Mouse (Mus musculus) kidney, embryonic 16.5 days (tissue): Measurements from ENCODE around the gene B4galnt4. TPM values are rescaled to one million over a fixed set of nuclear protein-coding genes. Genes with fewer than 3 reads are reported as not detected.

Source experiments
- ATAC-seq: fragments of 200-750 bp; cut with Nextera tagmentation; 2 replicates; pipeline ENCODE4 v1.8.0; 2017; ENCODE audit warnings: moderate TSS enrichment; ENCODE audit not compliant: low FRiP score, low TSS enrichment
- H3K27ac ChIP-seq: fragments of 300-500 bp; sonication (generic); 2 replicates; pipeline ENCODE4 v1.5.1; 2014; ENCODE audit warnings: low read length
- H3K27me3 ChIP-seq: fragments of 300-500 bp; sonication (generic); 2 replicates; pipeline ENCODE4 v1.6.1; 2014; ENCODE audit warnings: low read length, control low read depth, mixed read lengths; ENCODE audit not compliant: insufficient read depth
- H3K36me3 ChIP-seq: fragments of 300-500 bp; sonication (generic); 2 replicates; pipeline ENCODE4 v1.6.1; 2014; ENCODE audit warnings: low read length, control low read depth, mixed read lengths; ENCODE audit not compliant: insufficient read depth
- H3K4me1 ChIP-seq: fragments of 300-500 bp; sonication (generic); 2 replicates; pipeline ENCODE4 v1.6.1; 2014; ENCODE audit warnings: low read length, control low read depth, mixed read lengths; ENCODE audit not compliant: insufficient read depth
- H3K4me2 ChIP-seq: fragments of 300-500 bp; sonication (generic); replicated peaks from 2 replicates; pipeline ENCODE4 v1.6.1; 2014; ENCODE audit warnings: low read depth, low read length
- H3K4me3 ChIP-seq: fragments of 300-500 bp; sonication (generic); 2 replicates; pipeline ENCODE4 v1.5.1; 2014; ENCODE audit warnings: mild to moderate bottlenecking, low read length
- H3K9ac ChIP-seq: fragments of 300-500 bp; sonication (generic); replicated peaks from 2 replicates; pipeline ENCODE4 v1.6.1; 2014; ENCODE audit warnings: low read length
- H3K9me3 ChIP-seq: fragments of 300-500 bp; sonication (generic); 2 replicates; pipeline ENCODE4 v1.6.1; 2016; ENCODE audit warnings: low read length, control low read depth
- WGBS: fragments of 180-500 bp; shearing (Covaris S2); extraction: QIAGEN DNeasy Blood & Tissue Kit; methylation state at CpG from one replicate; pipeline ENCODE4 v1.1.7; 2014; 5-methylcytosine and 5-hydroxymethylcytosine counted together
- polyA plus RNA-seq: library from polyadenylated mRNA; unstranded; fragments of >200 nt; fragmentation: Nextera tagmentation; extraction: Ambion mirVana; gene quantifications from 2 replicates; pipeline ENCODE4 v1.2.1, GENCODE M21; 2015

The B4galnt4 gene
- polyA plus RNA-seq, 1 experiment from 2014 or later: 13.9 TPM

GRCm38 (mm10) chr7:141056976-141057375 lies 3.9 kb upstream of the B4galnt4 start:
- H3K4me3 ChIP-seq: no peak overlapping the region
- no peak overlapping the region for H3K9ac ChIP-seq
- no peak for ATAC-seq
- WGBS: 87% methylated on average over 6 of the region's 6 CpGs
- no peaks in the 10 kb centered on the region for H3K36me3 ChIP-seq
- no peaks in the 10 kb centered on the region for H3K27me3 ChIP-seq
- no peak overlapping the region for H3K4me2 ChIP-seq
- no peak overlapping the region for H3K27ac ChIP-seq
- peaks cover 10% of the 10 kb centered on the region; the same call in 1 of the 2 replicates for H3K4me1 ChIP-seq
- no peaks in the 10 kb centered on the region for H3K9me3 ChIP-seq

GRCm38 (mm10) chr7:141057541-141057940 lies 3.4 kb upstream of the B4galnt4 start:
- Histone ChIP-seq H3K4me2 (no peak overlapping the region), H3K36me3 (no peaks in the 10 kb centered on the region), H3K4me3 (no peak overlapping the region), H3K9ac (no peak overlapping the region), H3K9me3 (no peaks in the 10 kb centered on the region), H3K4me1 (peaks cover 10% of the 10 kb centered on the region; the same call in 1 of the 2 replicates), H3K27me3 (no peaks in the 10 kb centered on the region), H3K27ac (no peak overlapping the region)
- 96% methylated on average over 1 of the region's 1 CpGs for WGBS
- ATAC-seq: no peak

- no peak for ATAC-seq
- Histone ChIP-seq H3K4me3 (no peak overlapping the region), H3K4me1 (peaks cover 10% of the 10 kb centered on the region; the same call in 1 of the 2 replicates), H3K36me3 (no peaks in the 10 kb centered on the region), H3K9ac (no peak overlapping the region), H3K27me3 (no peaks in the 10 kb centered on the region), H3K9me3 (no peaks in the 10 kb centered on the region), H3K27ac (no peak overlapping the region), H3K4me2 (no peak overlapping the region)
- 92% methylated on average over 14 of the region's 14 CpGs for WGBS
Measured at GRCm38 (mm10) chr7:141058601-141059341, 2.1 kb upstream of the B4galnt4 start.

GRCm38 (mm10) chr7:141059929-141060328 lies 975 bp upstream of the B4galnt4 start:
- peaks cover 10% of the 10 kb centered on the region; the same call in 1 of the 2 replicates for H3K4me1 ChIP-seq
- WGBS: 59% methylated on average over 2 of the region's 2 CpGs
- no peaks in the 10 kb centered on the region for H3K9me3 ChIP-seq
- H3K27me3 ChIP-seq: no peaks in the 10 kb centered on the region
- ATAC-seq: peak; percentile 19; the same call in 1 of the 2 replicates
- peak overlapping the region; percentile 58 for H3K4me3 ChIP-seq
- peak overlapping the region; percentile 77 for H3K9ac ChIP-seq
- no peaks in the 10 kb centered on the region for H3K36me3 ChIP-seq
- H3K27ac ChIP-seq: no peak overlapping the region
- peak overlapping the region; percentile 90 for H3K4me2 ChIP-seq

- Histone ChIP-seq H3K27ac (no peak overlapping the region), H3K36me3 (no peaks in the 10 kb centered on the region; the same call in 1 of the 2 replicates), H3K4me1 (peaks cover 10% of the 10 kb centered on the region; the same call in 1 of the 2 replicates), H3K4me3 (peak overlapping the region; percentile 58), H3K27me3 (no peaks in the 10 kb centered on the region), H3K9ac (peak overlapping the region; percentile 77), H3K4me2 (peak overlapping the region; percentile 90), H3K9me3 (no peaks in the 10 kb centered on the region)
- under 1% methylated on average over 37 of the region's 37 CpGs for WGBS
- ATAC-seq: peak; percentile 54
Measured at GRCm38 (mm10) chr7:141061269-141061692, 377 bp downstream of the B4galnt4 start.

GRCm38 (mm10) chr7:141062525-141062924 lies 1.6 kb downstream of the B4galnt4 start:
- Histone ChIP-seq H3K27me3 (no peaks in the 10 kb centered on the region), H3K4me1 (peaks cover 10% of the 10 kb centered on the region; the same call in 1 of the 2 replicates), H3K36me3 (no peaks in the 10 kb centered on the region; the same call in 1 of the 2 replicates), H3K4me2 (no peak overlapping the region), H3K9me3 (no peaks in the 10 kb centered on the region), H3K9ac (no peak overlapping the region), H3K27ac (no peak overlapping the region), H3K4me3 (no peak overlapping the region)
- 85% methylated on average over 7 of the region's 7 CpGs for WGBS
- ATAC-seq: no peak

GRCm38 (mm10) chr7:141063353-141063752 lies 2.4 kb downstream of the B4galnt4 start:
- no peak overlapping the region for H3K4me2 ChIP-seq
- no peak overlapping the region for H3K9ac ChIP-seq
- H3K9me3 ChIP-seq: no peaks in the 10 kb centered on the region
- ATAC-seq: no peak
- H3K36me3 ChIP-seq: no peaks in the 10 kb centered on the region; the same call in 1 of the 2 replicates
- no peak overlapping the region for H3K4me3 ChIP-seq
- WGBS: 88% methylated on average over 3 of the region's 3 CpGs
- no peak overlapping the region for H3K27ac ChIP-seq
- H3K27me3 ChIP-seq: no peaks in the 10 kb centered on the region
- H3K4me1 ChIP-seq: peaks cover 10% of the 10 kb centered on the region; the same call in 1 of the 2 replicates

- Histone ChIP-seq H3K27ac (no peak overlapping the region), H3K4me3 (no peak overlapping the region), H3K4me2 (no peak overlapping the region), H3K9ac (no peak overlapping the region), H3K36me3 (no peaks in the 10 kb centered on the region; the same call in 1 of the 2 replicates), H3K4me1 (peaks cover 10% of the 10 kb centered on the region; the same call in 1 of the 2 replicates), H3K9me3 (no peaks in the 10 kb centered on the region), H3K27me3 (no peaks in the 10 kb centered on the region)
- ATAC-seq: no peak
- WGBS: 78% methylated on average over 7 of the region's 7 CpGs
Measured at GRCm38 (mm10) chr7:141064175-141064574, 3.3 kb downstream of the B4galnt4 start.

GRCm38 (mm10) chr7:141064576-141064975 lies 3.7 kb downstream of the B4galnt4 start:
- no peak overlapping the region for H3K4me2 ChIP-seq
- H3K27me3 ChIP-seq: no peaks in the 10 kb centered on the region
- no peaks in the 10 kb centered on the region for H3K9me3 ChIP-seq
- H3K27ac ChIP-seq: no peak overlapping the region
- H3K4me1 ChIP-seq: peaks cover 10% of the 10 kb centered on the region; the same call in 1 of the 2 replicates
- no peak overlapping the region for H3K9ac ChIP-seq
- 87% methylated on average over 7 of the region's 7 CpGs for whole genome bisulfite sequencing
- no peaks in the 10 kb centered on the region; the same call in 1 of the 2 replicates for H3K36me3 ChIP-seq
- no peak overlapping the region for H3K4me3 ChIP-seq
- ATAC-seq: no peak

- Histone ChIP-seq H3K9ac (no peak overlapping the region), H3K27me3 (peaks cover 19% of the 10 kb centered on the region), H3K27ac (no peak overlapping the region), H3K9me3 (no peaks in the 10 kb centered on the region), H3K36me3 (no peaks in the 10 kb centered on the region; the same call in 1 of the 2 replicates), H3K4me1 (peaks cover 13% of the 10 kb centered on the region), H3K4me2 (no peak overlapping the region), H3K4me3 (no peak overlapping the region)
- no peak for ATAC-seq
- 72% methylated on average over 19 of the region's 19 CpGs for WGBS
Measured at GRCm38 (mm10) chr7:141068351-141068750, 7.4 kb downstream of the B4galnt4 start.
